Comparison of ENCODE assay signal across 8 mouse cellular contexts in genomic region chr11:102698018-102698476, GRCm38 (mm10). TPM values are rescaled to one million over a fixed set of nuclear protein-coding genes. Genes with fewer than 3 reads are reported as not detected.
DNase-seq lines count a peak whose midpoint lies in the region; ATAC-seq lines count a peak whose summit lies in the region.

No protein-coding gene starts in this region.

- WGBS in lung, embryonic 16.5 days, result 11% methylated on average over 9 of the region's 9 CpGs
- WGBS in embryonic facial prominence, embryonic 15.5 days, result 16% methylated on average over 9 of the region's 9 CpGs
- WGBS in limb, embryonic 13.5 days, result 17% methylated on average over 9 of the region's 9 CpGs
- WGBS in stomach, embryonic 14.5 days, result 15% methylated on average over 9 of the region's 9 CpGs

- no peak for ATAC-seq in lung, embryonic 16.5 days (ENCODE audit: low read depth)
- ATAC-seq in embryonic facial prominence, embryonic 15.5 days (ENCODE audit: insufficient number of reproducible peaks, low FRiP score, low TSS enrichment, low read depth), result no peak; the same call in 1 of the 2 replicates
- ATAC-seq in limb, embryonic 13.5 days (ENCODE audit: low FRiP score, low read depth), result no peak
- no peak for ATAC-seq in stomach, embryonic 14.5 days (ENCODE audit: insufficient number of reproducible peaks, insufficient read depth, low FRiP score, low read depth)

- H3K4me2 ChIP-seq in lung, embryonic 16.5 days (ENCODE audit: low read depth, low read length), result peak overlapping the region; percentile 92
- peak overlapping the region; percentile 78 for H3K4me2 ChIP-seq in embryonic facial prominence, embryonic 15.5 days (replicated peaks)
- peak overlapping the region; percentile 66 for H3K4me2 ChIP-seq in limb, embryonic 13.5 days (replicated peaks)
- H3K4me2 ChIP-seq in stomach, embryonic 14.5 days (replicated peaks; ENCODE audit: low read depth, low read length), result peak overlapping the region; percentile 64

- no peaks in the 10 kb centered on the region for H3K9me3 ChIP-seq in lung, embryonic 16.5 days (ENCODE audit: control insufficient read depth, low read length)
- no peaks in the 10 kb centered on the region for H3K9me3 ChIP-seq in embryonic facial prominence, embryonic 15.5 days (replicated peaks)
- H3K9me3 ChIP-seq in limb, embryonic 13.5 days, result no peaks in the 10 kb centered on the region
- H3K9me3 ChIP-seq in stomach, embryonic 14.5 days (ENCODE audit: control insufficient read depth, low read depth, low read length), result no peaks in the 10 kb centered on the region

- H3K9ac ChIP-seq in lung, embryonic 16.5 days (ENCODE audit: low read length), result peak overlapping the region; percentile 85
- H3K9ac ChIP-seq in embryonic facial prominence, embryonic 15.5 days, result peak overlapping the region; percentile 73
- H3K9ac ChIP-seq in limb, embryonic 13.5 days, result peak overlapping the region; percentile 81
- peak overlapping the region; percentile 57; the same call in 1 of the 2 replicates for H3K9ac ChIP-seq in stomach, embryonic 14.5 days (replicated peaks; ENCODE audit: low read depth, low read length)

- DNase-seq in lung, postnatal 25 days (ENCODE audit: low spot score), result no peak
- no peak for DNase-seq in thymus, postnatal 0 days (ENCODE audit: low spot score)
- no peak for DNase-seq in embryo, embryonic 10.5 days (ENCODE audit: low spot score)
- no peak for DNase-seq in lung, postnatal 10 days

- no peaks in the 10 kb centered on the region for H3K27me3 ChIP-seq in lung, embryonic 16.5 days (ENCODE audit: control insufficient read depth, insufficient read depth, low read depth, low read length)
- no peaks in the 10 kb centered on the region for H3K27me3 ChIP-seq in embryonic facial prominence, embryonic 15.5 days
- H3K27me3 ChIP-seq in limb, embryonic 13.5 days, result no peaks in the 10 kb centered on the region
- H3K27me3 ChIP-seq in stomach, embryonic 14.5 days (ENCODE audit: control insufficient read depth, insufficient read depth, low read length), result no peaks in the 10 kb centered on the region

- no peaks in the 10 kb centered on the region; the same call in 1 of the 2 replicates for H3K36me3 ChIP-seq in lung, embryonic 16.5 days (ENCODE audit: control insufficient read depth, insufficient read depth, low read length)
- peaks cover 7% of the 10 kb centered on the region for H3K36me3 ChIP-seq in embryonic facial prominence, embryonic 15.5 days
- H3K36me3 ChIP-seq in limb, embryonic 13.5 days, result peaks cover 14% of the 10 kb centered on the region
- H3K36me3 ChIP-seq in stomach, embryonic 14.5 days (ENCODE audit: control insufficient read depth, insufficient read depth, low read length), result no peaks in the 10 kb centered on the region

- H3K4me3 ChIP-seq in lung, embryonic 16.5 days (ENCODE audit: low read length), result peak overlapping the region; percentile 74
- H3K4me3 ChIP-seq in embryonic facial prominence, embryonic 15.5 days (replicated peaks), result peak overlapping the region; percentile 81
- peak overlapping the region; percentile 66 for H3K4me3 ChIP-seq in limb, embryonic 13.5 days
- H3K4me3 ChIP-seq in stomach, embryonic 14.5 days (ENCODE audit: low read depth, low read length), result peak overlapping the region; percentile 62

- peaks cover 15% of the 10 kb centered on the region for H3K4me1 ChIP-seq in lung, embryonic 16.5 days (replicated peaks; ENCODE audit: control insufficient read depth, insufficient read depth, low read length)
- H3K4me1 ChIP-seq in embryonic facial prominence, embryonic 15.5 days, result peaks cover 21% of the 10 kb centered on the region
- H3K4me1 ChIP-seq in limb, embryonic 13.5 days, result peaks cover 15% of the 10 kb centered on the region
- H3K4me1 ChIP-seq in stomach, embryonic 14.5 days (ENCODE audit: control insufficient read depth, insufficient read depth, low read length), result peaks cover 5% of the 10 kb centered on the region; the same call in 1 of the 2 replicates

- H3K27ac ChIP-seq in lung, embryonic 16.5 days (ENCODE audit: low read length), result peak overlapping the region; percentile 33; the same call in 1 of the 2 replicates
- peak overlapping the region; percentile 73; the same call in 1 of the 2 replicates for H3K27ac ChIP-seq in embryonic facial prominence, embryonic 15.5 days (replicated peaks)
- H3K27ac ChIP-seq in limb, embryonic 13.5 days, result peak overlapping the region; percentile 22; the same call in 1 of the 2 replicates
- H3K27ac ChIP-seq in stomach, embryonic 14.5 days (ENCODE audit: low read length), result no peak overlapping the region

RNA-seq across cellular contexts. Expression of gene Ccdc43, which starts 0.5 kb away (rescaled TPM):
- 45.9 and 47.5 TPM in 2 replicates for polyA plus RNA-seq in lung, embryonic 16.5 days (2015; fragmentation: Nextera tagmentation; extraction: Ambion mirVana)
- 40.4 and 41.6 TPM in 2 replicates for polyA plus RNA-seq in embryonic facial prominence, embryonic 15.5 days (2015; fragmentation: Nextera tagmentation; extraction: Ambion mirVana)
- 45.8 and 46.1 TPM in 2 replicates for polyA plus RNA-seq in limb, embryonic 13.5 days (2015; fragmentation: Nextera tagmentation; extraction: Ambion mirVana)
- polyA plus RNA-seq in stomach, embryonic 14.5 days (2014; fragmentation: Nextera tagmentation; extraction: Ambion mirVana), result 39.5 and 47.1 TPM in 2 replicates
- polyA plus RNA-seq in thymus, postnatal 0 days (2015; fragmentation: Nextera tagmentation; extraction: Ambion mirVana), result 37.1 and 38.5 TPM in 2 replicates

RNA-seq across cellular contexts. Expression of gene Meioc, which starts 34.5 kb away (rescaled TPM):
- polyA plus RNA-seq in lung, embryonic 16.5 days (2015; fragmentation: Nextera tagmentation; extraction: Ambion mirVana), result 0.16 and 0.19 TPM in 2 replicates
- 0.58 and 0.80 TPM in 2 replicates for polyA plus RNA-seq in embryonic facial prominence, embryonic 15.5 days (2015; fragmentation: Nextera tagmentation; extraction: Ambion mirVana)
- 0.97 and 1.1 TPM in 2 replicates for polyA plus RNA-seq in limb, embryonic 13.5 days (2015; fragmentation: Nextera tagmentation; extraction: Ambion mirVana)
- 0.80 and 1.2 TPM in 2 replicates for polyA plus RNA-seq in stomach, embryonic 14.5 days (2014; fragmentation: Nextera tagmentation; extraction: Ambion mirVana)
- polyA plus RNA-seq in thymus, postnatal 0 days (2015; fragmentation: Nextera tagmentation; extraction: Ambion mirVana), result 0.05 TPM in 1 of 2 replicates, not detected in the other
